8 mouse cellular contexts compared by ENCODE assay signal in genomic region chr19:46857277-46857989, GRCm38 (mm10).
DNase-seq lines count a peak whose midpoint lies in the region; ATAC-seq and TF ChIP-seq lines count a peak whose summit lies in the region.

No protein-coding gene starts in this region.

- no peaks in the 10 kb centered on the region for H3K9me3 ChIP-seq in stomach, postnatal 0 days (ENCODE audit: control insufficient read depth, low read length)

- 58% methylated on average over 9 of the region's 9 CpGs for WGBS in stomach, postnatal 0 days

- TF ChIP-seq CTCF in testis, adult 2 months (IDR thresholded peaks at IDR 0.05; ENCODE audit: control insufficient read depth, insufficient read depth, insufficient replicate concordance, low read depth, low read length): peak; percentile 26; the same call in 1 of the 2 replicates
- TF ChIP-seq CTCF in stomach, postnatal 0 days (IDR thresholded peaks at IDR 0.05; ENCODE audit: low read depth): peak; percentile 52

- no peak overlapping the region for H3K9ac ChIP-seq in stomach, postnatal 0 days (ENCODE audit: low read length)

- no peak overlapping the region for H3K4me3 ChIP-seq in testis, adult 2 months (ENCODE audit: control insufficient read depth, low read depth, low read length)
- no peak overlapping the region for H3K4me3 ChIP-seq in stomach, postnatal 0 days (ENCODE audit: low read depth, low read length)

- no peak overlapping the region for H3K4me2 ChIP-seq in stomach, postnatal 0 days (replicated peaks; ENCODE audit: low read depth)

- no peak overlapping the region for H3K27ac ChIP-seq in testis, adult 2 months (ENCODE audit: control insufficient read depth, insufficient read depth, low read depth, low read length)
- H3K27ac ChIP-seq in stomach, postnatal 0 days (replicated peaks): no peak overlapping the region

- no peak for TF ChIP-seq POLR2A in testis, adult 2 months (IDR thresholded peaks at IDR 0.05; ENCODE audit: control insufficient read depth, low read depth, low read length)

- no peaks in the 10 kb centered on the region for H3K36me3 ChIP-seq in testis, adult 2 months (ENCODE audit: control insufficient read depth, insufficient read depth, low read length)
- H3K36me3 ChIP-seq in stomach, postnatal 0 days (ENCODE audit: control insufficient read depth, insufficient read depth, low read length): no peaks in the 10 kb centered on the region

- no peaks in the 10 kb centered on the region for H3K27me3 ChIP-seq in testis, adult 2 months (ENCODE audit: control insufficient read depth, insufficient read depth, low read length)
- no peaks in the 10 kb centered on the region for H3K27me3 ChIP-seq in stomach, postnatal 0 days (ENCODE audit: control insufficient read depth, insufficient read depth, low read length)

- no peaks in the 10 kb centered on the region for H3K4me1 ChIP-seq in testis, adult 2 months (ENCODE audit: control insufficient read depth, insufficient read depth, low read length)
- H3K4me1 ChIP-seq in stomach, postnatal 0 days (replicated peaks; ENCODE audit: control insufficient read depth, insufficient read depth): no peaks in the 10 kb centered on the region

- TF ChIP-seq EP300 in stomach, postnatal 0 days (optimal IDR thresholded peaks at IDR 0.05): no peak

- DNase-seq in adrenal gland, adult 2 months: peak; percentile 52
- DNase-seq in adrenal gland, postnatal 4 days (ENCODE audit: low spot score in 2 of 2): no peak
- no peak for DNase-seq in testis, postnatal 14 days (ENCODE audit: low spot score)
- peak; percentile 44 for DNase-seq in kidney, postnatal 14 days
- no peak for DNase-seq in stomach, postnatal 0 days (ENCODE audit: low spot score)
- no peak for DNase-seq in spleen, postnatal 36 days (ENCODE audit: low spot score in 2 of 2)

- ATAC-seq in stomach, postnatal 0 days (ENCODE audit: low FRiP score, low TSS enrichment): no peak
- no peak for ATAC-seq in cerebellum, adult (ENCODE audit: insufficient number of reproducible peaks, low FRiP score, low TSS enrichment)

Comparison
In these comparisons a context has a peak if more than half of its experiments do, and no peak if none do; other contexts are left out.
1. DNase-seq: peak in adrenal gland, adult 2 months (single experiment) and kidney, postnatal 14 days (single experiment); none in adrenal gland, postnatal 4 days (0 of 2), testis, postnatal 14 days (single experiment), stomach, postnatal 0 days (single experiment) and spleen, postnatal 36 days (0 of 2).